Mouse (Mus musculus) liver, embryonic 14.5 days (tissue): ENCODE measurements at regions not wholly inside any gene's neighbourhood (a gene's known extent, or its start where the extent isn't known, plus 50 kb on each side); places are given as distances from the start of the nearest gene placed in this dataset.

Experiments used
- CTCF ChIP-seq: IDR thresholded peaks from 2 replicates; pipeline ENCODE4 v1.5.1; 2016; ENCODE audit warnings: antibody characterized with exemption, low read depth, control low read depth
- EP300 ChIP-seq: IDR thresholded peaks from 2 replicates; pipeline ENCODE4 v1.6.1; 2016; ENCODE audit warnings: antibody characterized with exemption, low read depth

DNA sequence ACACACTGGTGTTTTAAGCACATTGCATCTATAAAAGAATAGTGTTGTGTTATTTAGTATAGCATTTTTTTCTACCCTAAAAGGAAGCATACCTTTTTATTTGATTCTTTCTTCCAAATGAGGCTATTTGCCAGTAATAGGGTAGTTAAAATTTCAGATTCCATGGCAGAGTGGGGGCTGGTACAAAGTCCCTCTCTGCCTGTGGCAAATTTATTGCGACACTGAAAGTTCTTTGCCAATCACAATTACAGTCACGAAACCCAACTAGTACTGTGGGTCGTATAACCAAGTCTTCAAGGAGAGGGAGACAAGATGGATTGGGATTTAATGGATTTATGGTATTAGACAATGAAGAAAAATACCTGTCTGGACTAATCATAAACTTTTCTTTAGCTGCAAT lies 51.9 kb upstream of the Esrrg start:
- TF ChIP-seq CTCF (no peak), EP300 (no peak)
